Mouse (Mus musculus) splenic B cell, adult 2 months (primary cell): Measurements from ENCODE around the gene Cntn4.

Source experiments
- DNase-seq: peaks from one replicate; pipeline ENCODE4 v3.0.0-alpha.2; 2011; ENCODE audit warnings: low read depth, low spot score
- H3K27me3 ChIP-seq: 2 replicates; pipeline ENCODE4 v1.6.1; 2012; ENCODE audit warnings: mild to moderate bottlenecking, low read length, moderate library complexity, mixed read lengths; ENCODE audit not compliant: control insufficient read depth, poor library complexity, insufficient read depth, severe bottlenecking
- H3K36me3 ChIP-seq: 2 replicates; pipeline ENCODE4 v1.6.1; 2012; ENCODE audit warnings: mild to moderate bottlenecking, low read length, moderate library complexity, mixed read lengths; ENCODE audit not compliant: control insufficient read depth, poor library complexity, insufficient read depth, severe bottlenecking

The Cntn4 gene

DNA sequence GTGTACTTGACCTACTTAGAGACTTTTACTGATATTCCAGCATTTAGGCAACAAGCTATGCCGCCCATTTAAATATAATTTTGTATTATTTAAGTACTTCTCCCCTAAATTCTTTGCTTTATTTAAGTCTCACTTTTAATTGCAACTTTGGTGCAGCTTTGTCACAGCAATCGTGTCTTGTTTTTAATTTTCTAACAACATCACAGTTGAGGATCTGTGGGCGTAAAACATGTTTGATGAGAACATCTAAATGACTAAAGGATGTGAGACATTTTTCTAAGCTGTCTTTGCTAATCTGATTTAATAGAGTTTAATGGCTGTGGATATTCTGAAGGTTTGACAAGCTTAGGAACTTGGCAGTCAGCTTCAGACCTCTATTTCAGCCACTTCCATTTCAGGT lies 818.8 kb downstream of the Cntn4 start:
- no peaks in the 10 kb centered on the region for H3K27me3 ChIP-seq
- DNase-seq: no peak
- no peaks in the 10 kb centered on the region for H3K36me3 ChIP-seq

- Histone ChIP-seq H3K36me3 (no peaks in the 10 kb centered on the region), H3K27me3 (no peaks in the 10 kb centered on the region)
- DNase-seq: no peak
These were observed 821.7 kb downstream of the Cntn4 start for GRCm38 (mm10) chr6:106499166-106499565.

GRCm38 (mm10) chr6:106503961-106504360 lies 826.5 kb downstream of the Cntn4 start:
- DNase-seq: no peak
- H3K27me3 ChIP-seq: no peaks in the 10 kb centered on the region
- no peaks in the 10 kb centered on the region for H3K36me3 ChIP-seq

GRCm38 (mm10) chr6:106520367-106520766 lies 842.9 kb downstream of the Cntn4 start:
- no peaks in the 10 kb centered on the region for H3K36me3 ChIP-seq
- H3K27me3 ChIP-seq: no peaks in the 10 kb centered on the region
- DNase-seq: no peak

DNA sequence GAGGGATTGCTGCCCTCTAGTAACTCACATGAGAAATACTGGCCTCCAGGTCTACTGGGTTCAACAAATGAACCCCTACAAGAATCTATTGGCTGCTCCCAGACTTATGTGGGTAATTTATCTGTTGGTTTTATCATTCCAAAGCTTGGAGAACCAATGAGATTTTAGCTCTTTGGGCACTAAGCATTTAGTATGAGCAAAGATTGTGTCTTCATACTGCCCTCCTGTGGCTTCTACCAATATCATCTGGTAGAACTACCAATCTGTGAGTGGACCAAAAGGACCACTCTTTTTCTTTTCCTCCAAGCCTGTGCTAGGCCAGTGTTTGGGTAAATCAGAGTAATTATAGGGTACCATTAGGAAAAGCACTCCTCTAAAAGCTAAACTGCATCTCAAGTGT lies 866.0 kb downstream of the Cntn4 start:
- H3K36me3 ChIP-seq: no peaks in the 10 kb centered on the region
- no peak for DNase-seq
- no peaks in the 10 kb centered on the region for H3K27me3 ChIP-seq

DNA sequence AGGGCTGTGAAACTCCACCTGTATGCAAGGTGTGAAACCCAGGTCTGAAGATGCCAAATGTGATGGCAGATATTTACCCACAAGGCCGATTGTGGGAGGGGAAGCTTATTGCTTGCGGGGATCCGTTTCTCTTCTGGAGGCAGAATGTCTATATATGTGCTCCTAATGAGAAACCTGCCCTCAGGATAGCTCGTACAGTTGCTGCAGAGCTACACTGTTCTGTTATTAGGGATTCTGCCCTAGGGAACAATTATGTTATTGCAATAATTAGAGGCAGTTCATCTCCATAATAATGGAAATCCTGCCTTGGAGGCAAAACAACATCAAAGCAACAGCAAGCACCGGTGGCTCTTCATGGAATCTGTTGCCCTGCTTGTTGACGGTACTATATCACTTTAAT lies 884.2 kb downstream of the Cntn4 start:
- no peak for DNase-seq
- H3K27me3 ChIP-seq: no peaks in the 10 kb centered on the region
- H3K36me3 ChIP-seq: no peaks in the 10 kb centered on the region

DNA sequence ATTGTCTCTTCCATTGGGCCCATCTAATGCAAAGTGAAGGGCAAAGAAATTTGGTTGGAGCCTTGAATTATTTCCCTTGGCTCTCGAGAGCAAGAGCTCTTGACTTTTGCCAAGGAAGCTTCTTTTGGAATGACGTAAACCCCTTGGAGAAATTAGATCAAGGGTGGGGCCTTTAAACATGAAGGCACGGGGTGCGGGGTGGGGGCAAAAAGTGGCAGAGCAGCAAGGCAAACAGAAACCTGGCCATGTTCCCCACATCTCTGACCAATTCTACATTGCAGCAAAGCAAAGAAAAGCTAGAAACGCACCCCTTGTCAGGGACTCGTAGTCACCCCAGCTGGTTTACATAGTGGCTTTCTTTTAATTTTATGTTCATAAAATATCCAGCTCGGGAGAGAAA lies 887.9 kb downstream of the Cntn4 start:
- no peaks in the 10 kb centered on the region for H3K27me3 ChIP-seq
- DNase-seq: no peak
- H3K36me3 ChIP-seq: no peaks in the 10 kb centered on the region

GRCm38 (mm10) chr6:106565769-106566459 lies 888.5 kb downstream of the Cntn4 start:
- Histone ChIP-seq H3K27me3 (no peaks in the 10 kb centered on the region), H3K36me3 (no peaks in the 10 kb centered on the region)
- no peak for DNase-seq

DNA sequence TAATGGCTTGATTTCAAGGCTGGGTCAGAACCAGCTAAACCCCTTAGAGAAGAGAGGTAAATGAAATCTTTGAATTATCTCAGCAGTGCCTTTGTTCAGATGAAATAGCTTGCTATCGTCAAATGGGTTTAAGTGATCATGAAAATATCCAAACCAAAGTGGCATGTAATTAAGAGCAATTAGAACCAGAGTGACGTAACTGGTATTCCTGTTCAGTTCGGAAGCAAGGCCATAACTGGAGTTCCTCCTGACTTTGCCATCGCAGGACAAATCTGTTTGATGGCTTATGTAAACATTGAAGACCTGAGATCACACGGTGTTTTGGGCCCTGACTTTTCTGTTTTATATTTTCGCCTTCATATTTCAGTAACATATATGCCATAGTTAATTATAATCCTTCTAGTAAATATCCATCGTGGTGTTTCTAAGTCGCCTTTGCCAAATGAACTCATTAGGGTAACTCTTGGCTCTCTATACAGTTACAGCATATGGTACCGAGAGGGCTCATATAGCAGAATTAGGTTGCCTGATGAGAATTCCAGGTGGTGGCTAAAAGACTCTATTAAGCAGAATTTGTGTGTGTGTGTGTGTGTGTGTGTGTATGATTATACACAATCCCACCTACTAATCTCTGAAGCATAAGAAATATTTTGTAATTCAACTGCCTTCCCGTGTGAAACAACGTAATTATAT lies 889.6 kb downstream of the Cntn4 start:
- no peak for DNase-seq
- no peaks in the 10 kb centered on the region for H3K27me3 ChIP-seq
- no peaks in the 10 kb centered on the region for H3K36me3 ChIP-seq

- H3K36me3 ChIP-seq: no peaks in the 10 kb centered on the region
- no peak for DNase-seq
These were observed 902.7 kb downstream of the Cntn4 start for GRCm38 (mm10) chr6:106580124-106580523.

GRCm38 (mm10) chr6:106593756-106594155 lies 916.3 kb downstream of the Cntn4 start:
- Histone ChIP-seq H3K27me3 (no peaks in the 10 kb centered on the region; the same call in 1 of the 2 replicates), H3K36me3 (no peaks in the 10 kb centered on the region)
- DNase-seq: no peak

More at GRCm38 (mm10) chr6:106580124-106580523, 902.7 kb downstream of the Cntn4 start:
- H3K27me3 ChIP-seq: no peaks in the 10 kb centered on the region

DNA sequence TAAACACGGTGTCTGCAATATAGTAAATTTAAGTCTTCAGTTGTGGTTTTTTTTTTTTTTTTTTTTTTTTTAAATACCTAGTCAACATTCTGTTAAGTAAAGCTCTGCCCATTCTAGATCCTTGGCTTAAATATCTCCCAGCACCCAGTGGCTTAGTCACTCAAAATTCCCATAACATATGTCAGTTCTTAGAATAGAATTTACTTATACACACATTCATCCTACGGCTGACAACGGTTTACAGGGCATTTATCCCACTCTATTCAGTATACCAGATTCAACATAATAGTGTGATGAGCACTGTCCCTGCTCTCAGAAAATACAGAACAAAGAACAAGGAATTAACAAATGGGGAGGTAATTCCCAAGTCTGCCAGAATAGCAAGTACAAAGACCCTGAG lies 939.6 kb downstream of the Cntn4 start:
- H3K36me3 ChIP-seq: no peaks in the 10 kb centered on the region
- no peak for DNase-seq
- H3K27me3 ChIP-seq: no peaks in the 10 kb centered on the region

GRCm38 (mm10) chr6:106621188-106621749 lies 943.8 kb downstream of the Cntn4 start:
- H3K36me3 ChIP-seq: no peaks in the 10 kb centered on the region
- DNase-seq: no peak
- no peaks in the 10 kb centered on the region for H3K27me3 ChIP-seq

DNA sequence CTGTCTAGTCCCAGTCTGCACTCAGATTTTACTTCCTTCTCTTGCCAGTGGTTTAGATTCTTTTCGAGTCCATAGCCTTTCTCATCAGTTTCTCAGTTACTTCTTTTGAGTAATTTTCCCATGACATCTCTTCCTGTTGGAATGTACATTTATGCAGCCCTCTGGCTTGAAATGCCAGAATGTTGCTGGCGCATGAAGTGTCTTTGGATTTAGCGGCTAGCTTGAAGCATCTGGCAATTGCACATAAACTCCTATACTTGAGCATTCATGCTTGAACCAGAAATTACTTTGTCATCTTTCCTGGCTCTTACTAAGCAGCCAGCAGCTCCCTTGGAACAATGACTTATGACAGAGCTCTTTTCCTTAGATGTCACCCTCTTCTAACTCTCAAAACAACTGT lies 965.6 kb downstream of the Cntn4 start:
- Histone ChIP-seq H3K27me3 (no peaks in the 10 kb centered on the region), H3K36me3 (no peaks in the 10 kb centered on the region)
- DNase-seq: no peak

DNA sequence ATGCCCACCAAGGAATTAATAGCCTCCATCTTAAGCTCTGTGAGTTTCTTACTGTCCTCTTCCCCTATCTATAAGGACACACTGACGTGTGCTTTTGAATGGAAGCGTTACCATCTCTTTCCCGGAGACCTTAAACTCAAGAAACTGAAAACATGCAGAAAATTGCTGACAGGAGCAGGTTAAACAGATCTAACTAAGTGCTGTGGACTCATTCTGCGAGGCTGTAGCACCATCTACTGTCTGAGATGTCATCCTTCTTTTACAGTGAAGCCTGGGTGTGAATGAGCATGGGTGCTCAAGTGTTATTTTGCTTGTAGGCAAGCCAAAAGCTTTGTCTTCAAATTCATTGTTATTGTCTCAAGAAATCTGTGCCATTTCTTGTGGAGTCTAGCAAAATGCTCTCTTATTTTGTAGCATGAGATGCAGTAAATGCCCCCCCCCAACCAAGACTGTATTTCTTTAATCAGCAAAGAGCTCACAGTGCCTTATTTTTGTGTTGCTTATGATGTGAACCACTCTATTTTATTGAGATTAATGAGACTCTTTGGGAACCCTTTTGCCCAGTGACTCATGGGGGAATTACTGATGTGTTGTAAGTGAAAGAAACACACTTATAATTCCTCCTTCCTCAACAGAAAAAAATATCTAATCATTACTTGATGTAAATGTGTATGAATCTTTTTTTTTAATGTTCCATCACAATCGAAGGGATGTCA lies 968.2 kb downstream of the Cntn4 start:
- no peak for DNase-seq
- no peaks in the 10 kb centered on the region for H3K27me3 ChIP-seq
- no peaks in the 10 kb centered on the region for H3K36me3 ChIP-seq
